Mouse (Mus musculus) lung, postnatal 25 days (tissue): ENCODE results near the gene Grin3b.
A peak's percentile ranks its signal among the peaks of the same experiment; 100 is the strongest.

Experiments used
- DNase-seq: peaks from one replicate; pipeline ENCODE4 v3.0.0; 2022; ENCODE audit warnings: low spot score

The Grin3b gene

DNA sequence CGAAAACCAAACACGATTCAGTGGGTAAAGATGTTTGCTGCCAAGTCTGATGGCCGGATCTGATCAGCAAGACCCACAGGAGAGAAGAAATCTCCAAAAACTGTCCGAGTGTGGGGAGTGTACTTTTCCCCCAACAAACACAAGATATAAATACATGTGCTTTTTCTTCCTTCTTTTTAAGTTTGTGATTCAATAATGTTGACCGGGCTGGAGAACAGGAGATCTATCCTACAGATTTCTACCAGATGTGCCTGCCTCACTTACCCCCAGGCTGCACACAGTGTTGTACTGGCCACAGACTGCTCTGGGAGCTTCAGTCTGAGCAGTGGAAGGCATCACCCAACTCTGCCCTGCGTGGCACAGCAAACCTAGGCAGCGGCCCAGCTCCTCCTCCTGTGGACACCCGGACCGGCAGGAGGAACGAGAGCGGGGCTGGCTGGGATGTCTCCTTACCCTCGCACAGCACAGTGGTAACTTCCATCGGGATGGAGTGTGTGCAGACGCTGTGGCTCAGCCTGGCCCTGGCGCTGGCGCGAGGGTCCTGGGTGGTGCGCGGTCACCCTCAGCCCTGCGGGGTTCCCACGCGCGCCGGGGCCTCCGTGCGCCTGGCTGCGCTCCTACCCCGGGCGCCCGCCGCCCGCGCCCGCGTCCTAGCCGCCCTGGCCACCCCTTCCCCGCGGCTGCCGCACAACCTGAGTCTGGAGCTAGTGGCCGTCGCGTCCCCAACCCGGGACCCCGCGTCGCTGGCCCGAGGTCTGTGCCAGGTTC, at the start of gene Grin3b:
Gene Grin3b (plus strand): TSS at position 301 of the 768 bp plus-strand sequence.
- DNase-seq = no peak

DNA sequence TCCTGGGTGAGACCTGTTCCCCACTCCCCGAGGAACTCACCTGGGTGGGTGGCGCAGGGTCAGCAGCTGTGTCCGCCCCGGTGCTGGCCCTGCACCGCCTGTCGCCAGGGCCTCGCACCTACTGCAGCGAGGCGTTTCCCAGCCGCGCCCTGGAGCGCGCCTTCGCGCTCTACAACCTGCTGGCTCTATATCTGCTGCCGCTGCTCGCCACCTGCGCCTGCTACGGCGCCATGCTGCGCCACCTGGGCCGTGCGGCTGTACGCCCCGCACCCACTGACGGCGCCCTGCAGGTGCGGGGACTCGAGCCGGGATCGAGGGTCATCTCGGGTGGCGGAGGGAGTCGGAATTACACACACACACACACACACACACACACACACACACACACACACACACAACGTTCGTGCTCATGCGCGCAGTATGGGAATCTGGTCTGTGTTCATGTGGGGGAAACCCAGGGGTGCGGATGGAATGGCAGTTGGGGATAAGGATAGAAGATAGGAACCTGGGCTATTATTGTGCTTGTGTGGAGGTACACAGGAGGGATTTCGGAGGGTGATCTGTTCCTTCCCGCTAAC, 49.5 kb upstream of the Grin3b start, which contains the start of gene R3hdm4:
Gene R3hdm4 (minus strand): TSS at position 251 of the 578 bp plus-strand sequence.
- no peak for DNase-seq

DNA sequence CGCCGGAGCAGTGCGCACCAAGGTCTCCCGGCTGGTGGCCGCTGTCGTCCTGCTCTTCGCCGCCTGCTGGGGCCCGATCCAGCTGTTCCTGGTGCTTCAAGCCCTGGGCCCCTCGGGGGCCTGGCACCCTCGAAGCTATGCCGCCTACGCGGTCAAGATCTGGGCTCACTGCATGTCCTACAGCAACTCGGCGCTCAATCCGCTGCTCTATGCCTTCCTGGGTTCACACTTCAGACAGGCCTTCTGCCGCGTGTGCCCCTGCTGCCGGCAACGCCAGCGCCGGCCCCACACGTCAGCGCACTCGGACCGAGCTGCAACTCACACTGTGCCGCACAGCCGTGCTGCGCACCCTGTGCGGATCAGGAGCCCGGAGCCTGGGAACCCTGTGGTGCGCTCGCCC, 48.9 kb upstream of the Grin3b start:
- DNase-seq = no peak

DNA sequence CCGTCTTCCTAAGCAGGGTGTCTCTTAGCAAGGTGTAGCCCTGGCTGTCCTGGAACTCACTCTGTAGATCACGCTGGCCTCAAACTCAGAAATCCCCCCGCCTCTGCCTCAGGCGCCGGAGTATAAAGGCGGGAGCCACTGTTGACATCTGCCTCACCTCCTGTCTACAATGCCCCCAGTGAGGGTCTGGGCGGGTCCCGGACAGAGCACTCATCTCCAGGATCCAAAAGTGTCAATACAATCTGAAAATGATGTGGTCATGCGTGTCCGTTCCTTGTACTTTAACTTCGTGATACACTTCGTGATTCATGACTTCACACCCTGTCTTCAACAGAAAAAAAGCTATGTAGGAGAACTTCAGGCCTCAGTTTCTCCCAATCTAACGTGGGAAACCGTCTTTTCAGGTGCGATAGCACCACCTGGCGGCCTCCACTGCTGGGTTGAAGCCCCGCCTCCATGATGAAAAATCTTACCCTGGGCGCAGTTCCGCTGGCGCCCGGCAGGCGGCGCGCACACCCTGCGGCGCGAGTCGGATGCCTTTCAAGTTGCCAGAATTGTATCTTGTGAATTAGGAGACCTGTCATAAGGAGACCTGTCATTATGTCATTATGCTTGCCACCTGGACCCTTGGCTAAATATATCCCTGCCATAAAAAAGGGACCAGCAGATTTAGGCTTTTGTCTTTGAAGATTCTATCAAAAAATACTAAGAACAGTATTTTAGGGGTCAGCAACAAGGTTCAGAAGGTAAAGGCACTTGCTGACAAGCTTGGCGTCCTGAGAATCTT, 45.3 kb upstream of the Grin3b start:
- DNase-seq = peak; percentile 91

DNA sequence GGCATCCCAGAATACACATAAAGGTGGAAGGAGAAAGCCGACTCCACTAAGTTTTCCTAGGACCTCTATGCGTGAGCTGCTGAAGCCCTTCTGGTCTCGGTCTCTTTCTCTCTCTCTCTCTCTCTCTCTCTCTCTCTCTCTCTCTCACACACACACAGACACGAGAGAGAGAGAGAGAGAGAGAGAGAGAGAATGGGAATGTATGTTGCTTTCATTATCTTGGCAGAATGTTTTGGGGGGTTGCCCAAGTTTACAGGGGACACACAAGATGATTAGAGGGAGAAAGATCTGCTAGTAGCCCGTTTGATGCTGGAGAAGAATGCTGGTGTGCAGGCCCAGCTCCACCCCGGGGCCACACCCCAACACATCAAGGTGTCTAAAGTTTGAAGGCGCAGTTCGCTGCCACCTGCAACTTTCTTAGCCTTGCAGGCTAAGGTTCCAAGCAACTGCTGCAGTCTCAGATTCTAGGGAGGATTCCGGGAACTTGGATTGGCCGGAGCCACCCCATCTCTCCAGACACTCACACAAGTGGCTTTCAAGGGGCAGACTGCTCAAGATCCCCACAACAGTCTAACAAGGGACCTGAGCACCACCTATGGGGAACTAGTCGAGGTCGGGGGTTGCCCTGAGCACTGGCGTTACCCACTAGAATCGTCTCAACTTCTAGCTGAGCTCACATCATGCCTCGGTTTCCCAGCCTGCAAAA, 44.6 kb upstream of the Grin3b start:
- no peak for DNase-seq

DNA sequence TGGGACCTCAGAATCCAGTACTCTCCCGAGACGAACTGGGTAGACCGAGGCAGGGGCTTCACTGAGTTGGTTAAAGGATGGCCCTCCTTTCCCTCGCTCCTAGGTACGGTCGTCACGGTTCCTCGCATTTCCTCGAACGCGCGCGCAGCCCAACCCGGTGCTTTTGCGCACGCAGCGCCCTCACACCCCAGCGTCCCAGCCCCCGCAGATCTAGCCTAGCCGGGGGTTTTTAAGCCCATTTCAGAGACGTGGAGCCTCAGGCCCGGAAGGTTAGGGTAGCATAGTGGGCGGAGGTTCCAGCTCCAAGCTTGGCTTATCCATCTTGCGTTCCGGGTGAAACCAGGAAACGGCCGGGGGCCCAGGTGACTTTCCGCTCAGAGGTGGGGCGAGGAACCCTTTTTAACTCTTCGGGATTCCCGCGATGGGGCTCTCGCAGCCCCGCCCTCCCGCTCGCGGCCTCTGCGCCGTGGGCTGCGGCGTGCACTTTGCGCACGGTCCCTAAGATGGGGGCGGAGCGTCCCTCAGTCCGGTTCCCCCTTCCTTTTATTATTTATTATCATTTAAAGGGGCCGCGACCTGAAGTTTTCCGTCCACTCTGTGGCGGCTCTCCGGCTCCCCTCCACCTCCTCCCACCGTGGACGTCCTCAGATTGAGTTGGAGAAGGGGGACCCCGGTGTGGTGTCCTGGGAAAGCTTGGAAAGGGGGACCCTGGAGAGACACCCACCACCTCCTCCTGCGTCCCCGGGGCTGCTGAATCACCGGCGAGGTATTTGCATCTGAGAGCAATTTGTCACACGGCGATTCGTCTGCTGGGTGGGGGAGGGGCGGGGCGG, 43.8 kb upstream of the Grin3b start, which contains the start of gene Arid3a:
Gene Arid3a (plus strand): TSS at position 553 of the 833 bp plus-strand sequence.
- peak; percentile 91 for DNase-seq

DNA sequence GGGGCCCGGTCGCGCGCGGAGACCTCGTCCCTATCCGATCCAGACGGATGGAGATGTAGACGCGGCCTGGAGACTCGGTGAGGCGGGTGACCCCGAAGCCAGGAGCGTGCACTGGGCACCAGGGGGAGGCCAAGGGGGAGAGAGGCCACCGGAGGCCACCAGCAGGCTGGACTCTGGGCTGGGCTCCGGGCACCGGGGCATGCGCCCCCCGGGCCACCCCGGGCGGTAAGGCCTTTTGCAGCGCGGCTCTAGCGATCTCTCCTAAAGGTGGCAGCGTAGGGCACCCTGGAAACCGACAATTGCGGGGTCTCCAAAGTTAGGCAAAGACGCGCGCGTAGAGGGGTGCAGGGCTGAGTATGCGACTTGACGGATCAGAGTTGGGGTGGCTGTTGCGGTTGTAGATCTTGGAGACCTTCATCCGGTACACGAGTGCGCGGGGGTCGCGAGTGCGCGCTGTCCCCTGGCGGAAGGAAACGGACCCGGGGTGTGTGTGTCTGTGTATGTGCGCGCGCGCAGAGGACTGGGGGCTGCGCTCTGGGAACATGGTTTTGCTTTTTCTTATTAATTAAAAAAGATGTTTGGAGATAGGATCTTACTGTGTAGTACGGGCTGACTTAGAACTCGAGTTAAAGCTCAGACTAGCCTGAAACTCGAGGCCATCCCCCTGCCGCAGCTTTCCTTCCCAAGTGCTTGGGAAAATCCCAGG, 43.0 kb upstream of the Grin3b start:
- peak; percentile 34 for DNase-seq

DNA sequence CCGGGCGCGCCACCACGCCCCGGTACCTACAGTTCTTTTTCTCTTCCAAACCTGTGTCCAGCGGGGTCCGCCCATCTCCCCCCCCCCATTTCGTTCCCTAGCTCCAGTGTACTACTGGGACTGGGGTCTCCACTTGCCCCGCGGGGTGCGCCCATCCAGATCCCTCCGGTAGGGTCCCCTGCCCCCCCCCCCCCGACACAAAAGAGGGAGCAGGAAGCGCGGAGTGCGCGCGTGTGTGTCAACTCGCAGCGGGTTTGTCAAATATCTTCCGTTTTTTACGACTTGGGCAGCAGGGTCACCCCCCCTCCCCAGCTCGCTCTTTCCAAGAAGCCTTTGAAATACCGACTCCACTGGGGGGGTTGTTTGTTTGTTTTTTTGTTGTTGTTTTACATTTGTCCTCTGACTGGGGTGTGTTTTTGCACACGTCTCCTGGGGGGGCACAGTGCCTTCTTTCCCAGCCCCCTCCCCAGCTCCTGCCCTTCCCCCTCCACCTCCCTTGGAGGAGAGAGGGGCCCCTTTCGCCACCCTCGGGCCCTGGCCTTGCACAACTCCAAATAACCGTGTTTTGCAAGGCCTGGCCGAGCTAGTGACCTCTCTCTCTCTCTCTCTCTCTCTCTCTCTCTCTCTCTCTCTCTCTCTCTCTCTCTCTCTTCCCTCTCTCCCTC, 42.4 kb upstream of the Grin3b start:
- peak; percentile 48 for DNase-seq

DNA sequence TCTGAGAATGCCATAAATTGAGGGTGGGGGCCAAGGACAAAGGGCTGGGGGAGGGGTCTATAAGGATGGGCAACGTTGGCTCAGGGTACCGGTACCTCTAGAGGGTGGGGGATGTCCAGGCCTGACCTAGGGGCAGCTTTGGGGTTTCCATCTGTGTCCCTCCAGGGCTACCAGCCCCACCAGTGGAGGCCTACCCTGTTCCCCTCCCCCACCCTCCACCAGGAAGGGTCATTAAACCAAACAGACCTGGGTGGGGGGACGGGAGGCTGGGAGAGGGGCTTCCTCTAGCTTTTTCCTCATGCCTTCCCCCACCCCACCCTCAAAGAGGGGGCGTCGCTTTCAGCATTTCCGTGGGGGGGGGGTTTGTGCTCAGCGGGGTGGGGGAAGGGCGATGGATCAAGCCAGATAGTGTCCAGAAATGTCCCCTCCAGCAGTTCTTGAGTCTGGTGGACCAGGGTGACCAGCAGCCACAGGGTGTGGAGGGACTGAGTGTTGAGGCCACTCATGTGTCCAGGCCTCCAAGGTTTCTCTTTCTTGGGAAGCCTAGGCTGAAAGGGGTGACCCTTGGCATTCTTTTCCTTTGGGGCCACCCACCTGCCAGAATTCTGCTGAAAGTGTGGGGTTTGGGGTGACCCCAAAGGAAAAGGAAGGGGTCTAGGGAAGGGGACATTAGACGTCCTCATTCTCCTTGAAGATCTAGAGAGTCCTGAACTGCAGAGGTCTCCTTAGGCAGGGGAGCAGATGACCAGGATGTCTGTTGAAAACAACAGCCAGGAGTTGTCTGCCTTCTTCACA, 41.4 kb upstream of the Grin3b start:
- no peak for DNase-seq

DNA sequence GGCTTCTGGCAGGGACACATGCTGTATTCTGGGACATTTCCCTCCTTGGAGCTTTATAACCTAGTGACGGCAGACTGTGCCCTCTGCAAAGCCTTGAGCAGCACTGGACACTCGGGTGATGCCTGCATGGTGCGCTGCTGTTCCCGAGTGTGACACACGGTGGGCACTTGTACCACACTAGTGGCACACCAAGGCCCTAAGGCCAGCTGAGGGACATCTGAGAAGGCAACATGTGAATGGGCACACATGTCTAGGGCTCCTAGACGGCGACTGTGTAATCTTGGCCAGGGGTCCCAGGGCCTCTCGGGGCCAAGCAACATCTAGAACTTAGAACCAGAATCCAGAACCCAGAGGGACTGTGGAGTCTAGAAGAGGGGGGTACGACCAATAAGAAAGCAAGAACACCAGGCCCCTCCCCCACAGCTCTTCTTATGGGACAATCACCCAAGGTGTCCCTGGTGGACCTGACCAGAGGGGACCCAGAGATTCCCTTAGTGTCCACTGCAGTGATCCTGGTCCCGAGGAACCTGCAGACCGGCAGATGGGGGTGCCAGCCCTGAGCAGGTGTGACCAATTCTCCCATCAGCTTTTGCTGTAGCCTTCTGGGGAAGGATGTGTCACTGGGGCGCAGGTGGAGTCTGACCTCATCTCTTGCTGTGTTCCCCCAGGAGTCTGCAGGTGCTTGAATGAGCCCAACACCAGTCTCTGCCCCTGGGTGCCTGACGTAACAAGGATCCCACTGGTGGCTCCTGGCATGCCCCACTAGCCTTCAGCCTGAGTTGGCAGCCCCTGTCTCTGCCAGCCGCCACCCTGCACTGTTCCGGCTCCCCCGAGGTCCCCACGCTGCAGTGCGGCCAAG, 40.3 kb upstream of the Grin3b start:
- no peak for DNase-seq

DNA sequence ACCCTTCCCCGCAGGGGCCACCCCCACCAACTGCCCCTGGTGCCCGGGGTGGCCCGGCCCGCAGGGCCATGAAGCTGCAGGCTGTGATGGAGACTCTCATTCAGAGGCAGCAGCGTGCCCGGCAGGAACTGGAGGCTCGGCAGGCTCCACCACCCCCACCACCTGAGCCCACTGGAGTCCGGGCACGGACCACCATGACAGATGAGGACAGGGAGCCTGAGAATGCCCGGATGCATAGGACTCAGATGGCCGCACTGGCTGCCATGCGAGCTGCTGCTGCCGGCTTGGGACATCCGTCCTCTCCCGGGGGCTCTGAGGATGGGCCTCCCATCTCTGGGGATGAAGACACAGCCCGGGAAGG, 39.7 kb upstream of the Grin3b start:
- no peak for DNase-seq

DNA sequence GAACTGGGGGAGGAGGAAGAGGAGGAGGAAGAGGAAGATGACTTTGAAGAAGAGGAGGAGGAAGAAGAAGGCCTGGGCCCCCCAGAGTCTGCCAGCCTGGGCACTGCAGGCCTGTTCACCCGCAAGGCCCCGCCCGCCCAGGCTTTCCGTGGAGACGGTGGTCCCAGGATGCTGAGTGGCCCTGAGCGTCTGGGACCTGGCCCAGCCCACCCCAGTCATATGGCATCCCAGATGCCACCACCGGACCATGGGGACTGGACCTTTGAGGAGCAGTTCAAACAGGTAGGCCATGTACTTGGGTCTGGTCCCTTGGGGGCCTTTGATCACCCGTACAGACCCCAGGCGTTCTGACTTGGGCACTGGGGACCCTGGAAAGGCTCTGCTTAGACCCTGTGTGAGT, 38.7 kb upstream of the Grin3b start:
- DNase-seq = no peak

DNA sequence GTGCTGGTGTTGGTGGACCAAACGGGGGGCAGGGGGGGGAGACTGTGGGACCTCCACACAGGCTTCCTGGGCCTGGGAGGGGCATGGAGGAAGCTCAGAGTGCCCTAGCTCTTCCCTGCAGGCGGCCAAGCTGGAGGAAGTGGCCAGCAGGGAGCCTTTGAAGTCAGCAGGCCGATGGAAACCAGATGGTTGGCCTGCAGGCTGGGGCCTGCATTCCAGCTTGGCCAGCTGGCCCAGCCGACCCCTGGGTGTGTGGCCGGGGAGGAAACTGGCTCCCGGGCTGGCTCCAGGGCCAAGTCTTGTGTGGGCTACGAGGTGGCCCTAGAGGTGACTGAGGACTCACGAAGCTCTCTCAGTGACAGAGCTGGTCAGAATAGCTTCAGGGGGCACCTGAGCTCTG, 37.8 kb upstream of the Grin3b start:
- DNase-seq = peak; percentile 72

DNA sequence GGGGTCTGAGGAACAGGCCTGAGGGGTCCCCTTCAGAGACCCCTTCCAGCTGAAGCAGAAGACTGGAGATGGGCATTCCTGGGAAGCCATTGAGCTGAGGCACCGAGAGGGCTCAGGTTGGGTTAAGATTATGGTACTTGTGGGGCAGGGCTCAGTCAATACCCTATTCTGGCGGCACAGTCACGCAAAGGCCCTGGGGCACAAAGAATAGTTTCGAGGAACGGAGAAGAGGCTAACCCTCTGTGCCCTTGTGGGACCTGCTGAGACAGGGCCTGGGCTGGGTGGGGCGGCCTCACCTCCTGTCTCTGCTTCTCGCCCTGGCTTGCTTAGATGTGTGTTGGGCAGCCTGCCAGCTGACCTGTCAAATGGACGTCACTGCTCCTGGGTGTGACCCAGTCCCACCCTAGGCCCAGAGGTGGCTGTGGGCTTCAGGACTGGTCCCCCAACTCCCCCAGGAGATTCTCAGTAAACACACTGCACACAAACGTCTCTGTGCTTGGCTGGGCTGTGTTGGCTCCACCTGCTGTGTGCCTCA, 37.3 kb upstream of the Grin3b start:
- no peak for DNase-seq

DNA sequence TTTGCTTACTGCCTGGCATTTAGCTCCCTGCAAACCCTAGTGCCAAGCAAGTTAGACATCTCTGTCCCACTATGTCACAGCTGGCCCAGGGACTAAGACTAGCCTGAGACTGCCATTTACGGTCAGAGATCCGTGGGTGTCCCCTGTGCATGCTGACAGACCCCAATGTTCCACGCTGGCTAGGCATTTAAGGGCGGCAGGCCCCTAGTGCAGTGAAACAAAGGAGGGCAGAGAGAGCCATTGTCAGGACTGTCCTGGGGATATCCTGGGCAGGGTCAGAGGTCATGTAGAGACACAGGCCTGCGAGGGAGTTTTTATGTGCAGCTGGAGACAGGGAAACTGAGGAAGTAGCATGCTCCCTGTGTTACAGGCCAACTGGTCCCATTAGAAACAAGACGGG, 36.7 kb upstream of the Grin3b start:
- no peak for DNase-seq

DNA sequence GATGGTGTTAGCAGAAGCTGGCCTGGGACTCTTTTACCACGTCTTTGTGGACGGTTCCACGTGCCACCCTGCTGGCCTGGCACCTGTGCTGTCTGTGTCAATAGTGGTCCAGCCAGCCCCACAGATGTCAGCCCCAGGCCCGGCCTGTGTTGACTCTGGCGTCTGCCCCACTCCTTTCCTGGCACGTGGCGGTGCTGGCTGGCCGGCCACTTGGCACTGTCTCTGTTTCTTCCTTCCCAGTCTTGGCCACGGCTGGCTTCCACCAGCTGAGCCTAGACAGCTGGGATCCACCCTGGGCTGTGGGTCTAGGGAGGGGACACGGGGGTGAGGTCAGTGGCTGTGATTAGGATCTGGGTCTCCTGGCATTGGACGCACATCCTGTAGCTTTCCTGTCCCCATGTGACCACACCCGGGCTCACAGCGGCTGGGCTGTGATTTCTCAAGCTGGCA, 36.2 kb upstream of the Grin3b start:
- peak; percentile 93 for DNase-seq

DNA sequence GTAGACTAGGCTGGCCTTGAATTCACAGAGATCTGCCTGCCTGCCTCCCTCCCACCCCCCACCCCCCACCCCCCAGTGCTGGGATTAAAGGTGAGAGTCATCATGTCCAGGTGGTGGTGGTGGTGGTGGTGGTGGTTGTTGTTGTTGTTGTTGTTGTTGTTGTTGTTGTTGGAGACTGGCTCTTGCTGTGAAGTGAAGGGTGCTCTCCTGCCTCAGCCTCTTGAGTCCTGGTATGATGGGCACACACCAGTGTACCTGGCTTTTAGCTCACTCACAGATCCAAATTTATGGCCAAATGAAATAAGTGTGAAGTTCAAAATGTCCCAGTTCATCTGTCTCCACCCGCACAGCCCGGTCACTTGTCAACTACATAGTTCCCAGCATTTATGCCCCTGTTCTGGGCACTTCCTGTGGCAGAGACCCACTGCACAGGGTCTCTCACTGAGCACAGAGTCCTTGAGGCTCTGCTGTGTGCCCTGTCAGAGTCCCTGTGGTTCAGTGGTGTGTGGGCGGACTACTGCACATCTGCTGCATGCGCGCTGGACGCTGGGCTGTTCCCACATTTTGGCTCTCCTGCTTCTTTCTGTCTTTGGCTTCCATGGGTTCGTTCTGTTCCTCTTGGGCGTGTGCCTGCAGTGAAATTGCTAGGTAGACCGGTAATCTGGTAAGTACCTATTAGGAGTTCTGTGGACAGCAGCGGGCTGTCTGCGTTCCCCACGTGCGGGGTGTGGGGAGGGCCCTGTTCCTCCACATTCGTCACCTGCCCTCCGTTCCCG, 35.5 kb upstream of the Grin3b start:
- no peak for DNase-seq
